Mouse (Mus musculus): ENCODE data around the gene Dao.

Gene Dao

DNA sequence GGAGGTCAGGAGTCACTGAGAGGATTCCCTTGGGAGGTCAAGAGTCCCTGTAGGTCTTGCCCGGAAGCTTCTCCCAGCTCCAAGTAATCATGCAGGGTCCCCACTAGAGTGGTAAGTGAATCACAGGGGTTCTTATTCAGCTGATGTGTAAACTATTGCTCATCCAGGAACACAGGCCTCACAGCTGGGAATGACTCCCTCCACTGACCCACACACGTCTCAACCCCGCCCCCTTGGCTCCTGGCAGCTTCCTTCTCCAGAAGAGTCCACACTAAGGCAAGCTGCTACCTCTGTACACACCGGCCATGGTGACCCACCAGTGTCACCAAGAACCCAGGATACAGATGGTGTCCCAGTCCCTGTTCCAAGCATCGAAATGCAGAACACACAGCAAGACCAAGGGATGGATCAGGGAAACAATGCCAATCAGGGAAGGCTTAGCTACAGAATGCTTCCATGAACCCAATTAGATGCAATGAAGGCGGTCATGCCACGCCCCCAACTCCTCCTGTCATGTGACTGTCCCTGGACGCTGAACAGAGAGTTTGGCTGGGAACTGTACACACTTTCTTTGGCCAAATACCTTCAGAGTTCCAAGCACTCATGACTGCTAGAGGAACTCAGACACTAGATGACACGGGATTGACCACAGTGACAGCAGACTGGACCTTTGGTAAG lies 27.8 kb upstream of the Dao start:
- TF ChIP-seq GATA4 (IDR thresholded peaks at IDR 0.05; ENCODE audit: insufficient replicate concordance, low read length): no peak

DNA sequence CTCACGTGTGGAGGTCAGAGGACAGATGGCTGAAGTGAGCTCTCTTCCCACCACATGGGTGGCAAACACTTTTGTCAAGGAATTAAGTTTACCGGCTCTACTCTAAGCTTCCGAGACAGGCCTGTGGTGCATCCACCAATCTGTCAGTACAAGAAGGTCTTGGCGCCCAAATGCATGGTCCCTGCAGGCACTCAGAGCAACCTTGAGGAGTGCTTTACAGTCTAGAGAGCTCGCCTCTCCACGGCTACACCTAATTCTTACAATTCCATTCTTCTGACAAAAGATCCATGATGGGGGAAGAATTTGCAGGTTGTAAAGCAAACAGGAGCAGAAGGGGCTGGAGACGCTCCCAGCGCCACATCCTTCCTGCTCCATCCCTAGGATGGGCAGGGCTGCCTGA lies 26.9 kb upstream of the Dao start:
- no peak for TF ChIP-seq GATA4 (IDR thresholded peaks at IDR 0.05; ENCODE audit: insufficient replicate concordance, low read length)

DNA sequence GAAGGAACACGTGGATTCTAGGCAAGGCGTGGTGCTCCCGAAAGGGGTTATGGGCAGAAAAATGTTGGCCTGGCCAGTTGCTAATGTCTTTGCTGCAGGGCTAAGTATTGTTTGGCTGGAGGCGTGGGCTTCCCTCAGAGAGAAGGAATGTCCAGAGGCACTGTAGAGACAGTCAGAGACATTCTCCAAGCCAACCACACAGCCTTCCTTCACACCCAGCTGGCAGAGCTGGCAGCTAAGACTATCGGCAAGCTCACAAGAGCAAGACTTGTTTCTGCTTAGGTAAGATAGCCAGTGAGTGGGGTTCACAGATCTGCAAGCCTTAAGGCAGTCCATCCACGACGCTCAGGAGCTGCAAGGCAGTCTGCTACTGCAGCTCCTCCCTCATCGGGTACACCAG lies 26.2 kb upstream of the Dao start:
- no peak for TF ChIP-seq GATA4 (IDR thresholded peaks at IDR 0.05; ENCODE audit: insufficient replicate concordance, low read length)

DNA sequence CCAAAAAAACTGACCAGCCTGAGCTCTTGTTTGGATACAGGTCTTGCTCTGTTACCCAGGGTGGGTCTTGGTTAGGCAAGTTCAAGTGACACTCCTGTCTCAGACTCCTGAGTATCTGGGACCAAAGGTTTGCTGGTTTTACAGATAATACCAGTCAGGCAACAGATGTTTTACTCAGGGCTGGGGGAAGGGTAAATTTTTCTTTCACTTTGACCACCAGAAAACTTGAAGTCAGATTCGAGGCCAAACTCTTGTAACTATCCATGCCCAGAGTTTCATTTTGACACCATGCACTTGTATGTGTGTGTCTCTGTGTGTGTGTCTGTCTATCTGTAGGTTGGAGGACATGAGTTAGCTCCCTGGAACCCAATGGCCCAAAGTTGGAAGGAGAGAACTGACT lies 23.0 kb upstream of the Dao start:
- no peak for TF ChIP-seq GATA4 (IDR thresholded peaks at IDR 0.05; ENCODE audit: insufficient replicate concordance, low read length)

DNA sequence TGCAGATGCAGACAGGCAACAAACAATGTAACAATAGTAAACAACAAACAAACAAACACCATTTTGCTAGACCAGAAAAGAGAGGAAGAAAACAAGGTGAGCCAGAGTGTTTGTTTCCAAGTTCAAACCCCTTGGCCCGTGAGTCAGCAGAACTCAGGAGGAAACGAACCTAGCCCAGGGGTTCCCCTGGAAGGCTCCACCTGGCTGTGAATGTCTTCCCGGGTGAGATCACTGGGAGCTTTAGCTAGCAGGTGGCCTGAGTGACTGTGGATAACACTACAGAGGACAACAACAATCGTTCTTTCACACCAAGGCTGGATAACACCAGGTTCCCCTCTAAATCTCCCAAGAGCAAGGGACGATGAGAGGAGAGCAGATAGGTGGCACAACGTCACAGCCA lies 22.3 kb upstream of the Dao start:
- no peak for TF ChIP-seq GATA4 (IDR thresholded peaks at IDR 0.05; ENCODE audit: insufficient replicate concordance, low read length)

DNA sequence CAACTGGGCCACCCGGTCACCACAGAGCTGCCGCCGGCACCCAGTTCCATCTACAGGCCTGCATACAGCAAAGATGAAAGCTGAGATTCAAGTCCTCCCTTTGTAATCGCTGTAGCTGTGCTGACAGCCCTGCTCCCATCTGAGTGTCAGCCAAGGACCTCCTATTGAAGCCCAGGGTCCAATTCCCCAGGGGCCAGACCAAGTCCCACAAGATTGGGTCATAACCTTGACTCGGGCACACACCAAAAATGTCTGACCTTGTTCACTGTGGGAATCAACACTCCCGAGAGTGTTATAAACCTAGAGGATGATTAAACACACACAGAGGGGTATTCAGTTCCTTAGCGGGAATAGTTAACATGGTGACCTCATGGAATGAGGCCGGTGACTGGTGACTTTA lies 21.7 kb upstream of the Dao start:
- no peak for TF ChIP-seq GATA4 (IDR thresholded peaks at IDR 0.05; ENCODE audit: insufficient replicate concordance, low read length)

DNA sequence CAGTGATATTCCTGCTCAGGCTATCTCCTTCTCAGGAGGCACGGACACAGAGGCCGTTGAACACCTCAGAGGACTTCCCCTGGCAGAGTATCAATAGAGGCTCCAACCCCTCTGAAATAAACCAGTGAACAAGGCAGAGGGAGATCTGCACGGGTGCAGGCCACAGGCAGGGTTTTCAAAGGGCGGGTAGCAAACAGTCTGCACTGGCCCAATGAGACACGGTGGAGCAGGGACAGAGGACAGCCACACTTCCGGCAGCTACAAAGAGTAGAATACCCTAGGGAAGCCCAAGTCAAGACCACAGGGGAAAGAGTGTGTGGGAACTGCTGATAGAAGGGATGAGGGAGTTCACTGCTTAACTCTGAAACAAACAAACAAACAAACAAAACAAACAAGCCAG lies 20.0 kb upstream of the Dao start:
- no peak for TF ChIP-seq GATA4 (IDR thresholded peaks at IDR 0.05; ENCODE audit: insufficient replicate concordance, low read length)

DNA sequence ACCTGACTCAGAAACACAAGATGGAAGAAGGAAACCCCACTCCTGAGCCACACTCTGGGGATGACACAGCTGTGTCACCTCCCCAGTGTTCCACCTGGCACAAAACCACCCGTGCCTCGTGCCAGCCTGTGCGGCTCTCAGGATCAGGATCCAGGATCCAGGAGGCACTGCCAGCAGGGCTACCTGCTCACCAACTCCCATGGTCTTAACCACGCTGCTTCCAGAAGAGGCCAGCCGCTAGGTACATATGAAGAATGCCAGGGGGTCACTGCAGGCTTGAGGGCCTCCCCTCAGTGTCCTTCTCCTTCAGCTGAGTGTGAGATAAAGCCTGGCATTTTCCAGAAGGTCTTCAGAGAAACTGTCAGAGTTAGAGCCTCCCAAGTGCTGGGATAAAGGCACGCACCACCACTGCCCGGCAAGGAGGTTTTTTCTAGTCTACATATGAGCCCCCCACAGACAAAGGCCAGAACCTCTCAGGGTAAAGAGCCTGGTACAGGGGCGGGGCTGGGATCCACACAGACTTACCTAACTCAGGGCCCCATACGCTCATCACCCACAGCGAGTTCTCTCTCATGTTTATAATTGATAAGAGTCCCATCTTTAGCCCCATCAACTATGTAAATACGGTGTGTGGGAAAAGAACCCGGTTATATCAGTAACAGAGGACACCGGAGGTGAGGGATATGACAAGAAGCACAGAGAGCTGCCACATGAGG lies 19.3 kb upstream of the Dao start:
- no peak for TF ChIP-seq GATA4 (IDR thresholded peaks at IDR 0.05; ENCODE audit: insufficient replicate concordance, low read length)

DNA sequence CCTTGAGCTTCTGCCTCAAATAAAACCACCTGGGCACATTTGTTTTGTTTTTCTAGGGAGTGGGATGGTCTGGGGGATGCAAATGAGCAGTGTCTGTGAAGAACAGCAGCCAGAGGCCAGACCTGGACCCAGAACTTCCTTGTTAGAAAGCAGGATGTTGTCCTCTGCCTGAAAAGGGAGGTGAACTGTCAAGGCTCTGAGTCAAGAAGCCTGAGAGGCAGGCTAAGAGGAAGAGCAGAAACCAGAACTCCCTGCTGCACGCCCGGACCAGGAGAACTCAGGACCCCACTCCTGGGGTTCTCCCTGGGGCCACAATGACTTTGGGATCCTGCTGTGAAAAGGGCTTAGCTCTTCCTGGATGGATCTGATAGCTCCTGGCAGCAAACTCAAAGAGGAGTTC lies 17.8 kb upstream of the Dao start:
- TF ChIP-seq GATA4 (IDR thresholded peaks at IDR 0.05; ENCODE audit: insufficient replicate concordance, low read length): no peak

DNA sequence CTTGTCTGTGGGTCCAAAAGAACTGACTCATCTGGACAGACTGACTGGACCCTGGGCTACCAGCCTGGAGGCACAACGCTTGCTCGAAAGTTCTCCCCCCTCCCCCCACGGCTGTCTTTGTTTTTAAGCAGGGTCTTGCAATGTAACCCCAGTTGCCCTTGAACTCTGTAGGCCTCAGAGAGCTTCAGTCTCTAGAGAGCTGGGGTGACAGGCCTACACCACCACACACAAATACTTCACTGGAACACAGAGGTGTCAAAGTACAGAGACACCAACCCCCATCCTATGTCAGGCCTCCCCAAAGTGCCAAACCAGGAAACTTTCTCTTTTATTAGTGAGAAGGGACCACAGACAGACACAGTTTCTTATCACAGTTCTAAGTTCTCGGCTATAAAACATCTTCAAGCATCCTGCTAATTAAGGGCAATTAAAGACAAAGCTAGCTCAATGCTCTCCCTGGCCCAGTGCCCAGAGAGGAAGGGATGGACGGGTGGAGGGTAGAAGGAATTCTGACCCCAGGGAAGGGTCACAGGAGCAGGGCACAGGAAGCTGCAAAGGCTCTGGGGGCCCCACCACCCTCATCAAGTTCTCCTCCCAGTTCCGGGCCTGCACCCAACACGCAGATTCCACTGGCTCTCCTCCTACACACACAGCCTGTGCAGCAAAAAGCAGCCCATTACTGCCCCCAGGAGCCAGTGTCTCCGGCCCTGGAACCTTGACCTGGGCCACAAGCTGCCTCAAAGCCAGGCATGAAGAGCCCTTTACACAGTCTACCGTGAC lies 17.1 kb upstream of the Dao start:
- TF ChIP-seq GATA4 (IDR thresholded peaks at IDR 0.05; ENCODE audit: insufficient replicate concordance, low read length): peak; percentile 61; the same call in 1 of the 2 replicates

DNA sequence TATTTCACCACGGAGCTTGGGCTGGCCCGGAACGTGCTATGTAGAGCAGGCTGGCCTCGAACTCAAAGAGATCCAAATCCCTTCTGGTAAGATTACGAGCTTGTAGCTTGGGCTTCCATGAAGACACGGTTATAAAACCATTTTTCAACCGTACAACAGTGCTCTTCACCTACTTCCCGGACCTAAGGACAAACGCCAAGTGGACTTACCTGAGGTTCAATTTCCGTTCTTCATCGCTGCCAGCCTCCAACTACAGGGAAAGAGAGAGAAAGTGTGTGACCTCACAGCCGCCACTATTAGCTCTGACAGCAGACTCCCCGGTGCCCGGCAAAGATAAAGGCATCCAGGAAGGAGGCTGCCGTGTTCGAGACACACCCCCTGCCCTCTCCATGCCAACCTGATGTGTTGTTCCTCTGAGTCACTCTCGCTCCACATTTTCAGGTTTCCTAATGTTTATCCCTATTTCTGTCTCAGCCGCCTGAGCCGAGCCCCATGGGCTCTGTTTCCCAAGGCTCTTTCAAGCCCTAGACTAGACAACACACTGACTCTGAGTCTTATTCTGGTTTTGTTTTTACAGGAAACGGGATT lies 14.0 kb upstream of the Dao start:
- no peak for TF ChIP-seq GATA4 (IDR thresholded peaks at IDR 0.05; ENCODE audit: insufficient replicate concordance, low read length)

DNA sequence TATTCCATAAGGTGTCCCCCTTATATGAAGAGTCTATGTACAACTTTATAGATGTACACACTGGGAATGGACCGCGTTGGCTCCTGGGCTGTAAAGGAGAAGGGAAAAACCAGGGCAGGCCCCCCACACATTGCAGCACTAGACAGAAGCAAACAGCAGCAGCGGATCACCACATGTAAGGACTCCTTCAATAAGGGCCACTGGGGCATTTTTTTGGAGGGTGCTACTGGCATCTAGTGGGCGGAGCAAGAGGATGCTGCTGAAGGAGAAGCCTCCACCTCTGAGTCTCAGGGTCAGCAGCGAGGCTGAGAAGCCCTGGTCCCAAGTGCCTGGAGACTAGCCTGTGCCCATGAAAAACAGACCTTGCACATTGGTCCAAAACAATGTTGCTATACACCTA lies 12.9 kb upstream of the Dao start:
- no peak for TF ChIP-seq GATA4 (IDR thresholded peaks at IDR 0.05; ENCODE audit: insufficient replicate concordance, low read length)

DNA sequence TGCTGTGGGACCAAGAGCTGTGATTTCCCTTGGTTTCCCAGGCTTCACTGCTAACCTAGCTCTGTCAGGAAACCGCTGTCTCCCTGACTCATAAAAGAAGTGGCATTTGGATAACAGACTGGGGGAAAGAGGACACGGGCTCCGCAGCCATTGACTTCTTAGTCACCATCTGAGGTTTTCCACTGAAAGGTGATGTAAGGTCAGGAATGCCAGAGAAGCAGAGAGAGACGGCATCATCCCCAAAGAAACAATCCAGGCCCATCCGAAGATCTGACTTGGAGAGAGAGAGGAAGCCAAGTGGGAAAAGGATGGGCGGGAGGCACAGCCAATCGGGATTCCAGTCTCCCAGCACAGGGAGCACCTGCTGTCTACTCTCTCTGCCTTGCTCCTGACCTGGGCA lies 12.4 kb upstream of the Dao start:
- no peak for TF ChIP-seq GATA4 (IDR thresholded peaks at IDR 0.05; ENCODE audit: insufficient replicate concordance, low read length)

DNA sequence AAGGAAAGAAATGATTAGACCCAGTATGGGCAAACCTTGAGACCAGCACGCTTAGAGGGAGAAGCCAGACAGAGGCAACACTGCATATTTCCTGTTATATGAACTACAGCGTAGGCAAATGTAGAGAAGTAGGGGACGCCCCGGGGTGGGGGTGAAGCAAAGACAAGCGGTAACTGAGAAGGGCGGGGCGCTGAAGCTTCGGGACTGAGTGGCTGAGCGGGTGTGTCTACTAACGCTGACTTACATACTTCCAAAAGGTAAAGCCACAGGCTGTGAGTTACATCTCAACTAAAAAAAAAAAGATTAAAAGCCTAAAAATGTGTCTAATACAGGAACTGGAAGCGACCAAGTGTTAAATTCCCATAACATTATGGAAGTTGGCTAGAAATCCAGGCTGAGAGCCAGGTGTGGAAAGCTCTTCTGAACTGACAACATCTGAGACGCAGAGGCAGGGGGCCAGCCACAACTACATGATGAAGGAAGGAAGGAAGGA lies 11.1 kb upstream of the Dao start:
- no peak for TF ChIP-seq GATA4 (IDR thresholded peaks at IDR 0.05; ENCODE audit: insufficient replicate concordance, low read length)

DNA sequence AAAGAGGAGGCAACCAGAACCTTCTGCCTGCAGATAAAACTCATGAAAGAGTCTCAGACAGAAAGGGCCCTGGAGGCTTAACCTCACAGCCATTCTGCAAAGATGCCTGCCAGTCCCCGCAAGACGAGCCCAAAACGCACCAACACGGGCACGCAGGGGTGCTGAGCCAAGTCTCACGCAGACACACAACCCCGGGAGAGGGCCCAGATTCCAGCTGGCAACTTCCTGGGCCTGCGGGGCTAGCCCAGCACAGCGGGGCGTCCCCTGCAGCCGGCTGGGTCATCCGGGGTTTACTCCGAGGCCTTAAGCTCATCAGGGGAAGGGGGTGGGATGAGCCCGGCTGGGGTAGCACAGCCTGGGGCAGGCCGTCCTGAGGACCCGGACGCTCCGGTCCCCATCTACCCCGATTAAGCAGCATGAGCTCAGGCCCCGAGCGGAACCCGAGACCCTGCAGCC lies 10.4 kb upstream of the Dao start:
- no peak for TF ChIP-seq GATA4 (IDR thresholded peaks at IDR 0.05; ENCODE audit: insufficient replicate concordance, low read length)
